Mouse (Mus musculus): ENCODE measurements around the gene Wbp1.
A peak's percentile ranks its signal among the peaks of the same experiment; 100 is the strongest.

The Wbp1 gene

GRCm38 (mm10) chr6:83120930-83121862 lies at the start of gene Wbp1:
Wbp1 (minus strand) TSS chr6:83121559.
- peak; percentile 98 for DNase-seq

- DNase-seq, result no peak
These were observed 49.7 kb upstream of the Wbp1 start for GRCm38 (mm10) chr6:83171063-83171462.

- DNase-seq, result no peak
These were observed 48.5 kb upstream of the Wbp1 start for GRCm38 (mm10) chr6:83169872-83170271.

- no peak for DNase-seq
These were observed 44.9 kb upstream of the Wbp1 start for GRCm38 (mm10) chr6:83166243-83166630.

GRCm38 (mm10) chr6:83165607-83166242 lies 44.4 kb upstream of the Wbp1 start, which contains the start of gene Dctn1:
Dctn1 (plus strand) TSS chr6:83165920.
- DNase-seq, result peak; percentile 97

GRCm38 (mm10) chr6:83165026-83165606 lies 43.8 kb upstream of the Wbp1 start:
- DNase-seq, result no peak

DNA sequence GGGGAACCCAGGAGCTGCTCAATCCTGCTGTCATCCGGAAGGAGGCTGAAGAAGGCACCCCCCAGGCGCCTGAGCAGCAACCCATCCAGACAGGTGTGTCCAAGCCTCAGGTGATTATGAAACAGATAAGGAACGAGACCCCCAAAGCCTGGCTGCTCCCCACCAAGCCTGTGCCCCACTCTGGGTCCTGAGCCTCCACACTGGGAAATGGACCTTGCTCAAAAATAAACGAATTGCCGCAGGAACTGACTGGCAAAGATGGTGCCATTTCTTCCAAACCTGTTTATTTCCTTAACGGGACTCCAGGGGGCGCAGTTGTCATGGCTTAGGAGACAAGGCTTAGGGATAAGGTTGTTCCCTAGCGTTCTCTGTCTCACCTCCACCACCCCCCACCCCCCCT lies 41.3 kb upstream of the Wbp1 start:
- DNase-seq, result peak; percentile 75

DNA sequence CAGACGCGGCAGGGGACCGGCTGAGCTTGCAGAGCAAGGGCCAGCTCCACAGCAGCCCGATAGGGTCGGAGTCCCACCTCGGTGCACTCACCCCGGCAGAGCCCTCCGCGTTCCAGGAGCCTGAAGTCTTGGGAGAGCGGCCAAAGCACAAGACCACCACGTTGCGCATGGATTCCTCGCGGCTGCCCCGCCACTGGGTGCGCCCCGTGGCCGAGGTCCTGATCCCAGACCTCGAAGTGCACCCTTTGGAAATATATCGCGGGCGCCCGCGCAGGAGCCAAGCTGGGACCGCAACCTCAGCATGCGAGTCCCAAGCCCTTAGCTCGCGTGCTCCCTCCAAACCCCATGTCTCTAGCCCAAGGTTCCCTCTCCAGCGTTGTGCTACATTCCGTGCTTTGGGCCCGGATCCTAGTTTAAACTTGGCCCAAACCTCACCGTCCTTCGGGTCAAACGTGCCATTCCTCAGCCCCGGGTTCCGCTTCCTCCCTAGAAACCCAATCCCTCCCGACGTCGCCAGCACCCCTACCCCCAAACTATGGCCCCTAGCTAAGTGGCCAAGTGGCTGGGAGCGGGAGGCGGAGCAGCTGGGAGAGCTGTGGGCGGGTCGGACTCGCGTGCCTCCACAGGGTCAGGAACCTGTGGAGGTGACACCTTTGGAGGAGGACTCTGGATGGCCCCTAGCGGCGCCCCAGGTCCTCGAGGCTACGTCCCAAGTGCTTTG lies 40.7 kb upstream of the Wbp1 start:
- DNase-seq, result peak; percentile 66

DNA sequence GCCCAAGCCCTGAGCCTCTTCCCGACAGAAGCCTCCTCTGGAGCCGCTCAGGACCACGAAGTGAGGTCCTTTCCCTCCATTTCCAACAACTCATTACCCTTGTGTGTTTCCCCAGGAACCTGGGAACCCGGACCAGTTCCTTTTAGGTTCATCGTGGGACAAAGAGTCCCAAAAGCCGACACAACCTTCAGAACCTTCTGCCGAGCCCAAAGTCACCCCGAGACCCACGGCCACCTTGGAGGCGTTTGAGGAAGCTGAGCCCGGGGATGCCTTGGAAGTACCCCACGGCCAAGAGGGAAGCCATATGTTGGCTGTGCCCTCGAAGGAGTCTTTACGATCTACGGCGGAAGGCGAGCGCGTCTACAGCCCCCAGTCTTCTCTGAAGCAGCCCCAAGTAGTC lies 40.1 kb upstream of the Wbp1 start:
- DNase-seq, result no peak

GRCm38 (mm10) chr6:83159456-83159855 lies 38.1 kb upstream of the Wbp1 start:
- DNase-seq, result peak; percentile 69

- DNase-seq, result peak; percentile 70
These were observed 34.9 kb upstream of the Wbp1 start, which contains the start of the genes Wdr54 and 1700003E16Rik for GRCm38 (mm10) chr6:83156259-83156684. Wdr54 (minus strand) TSS chr6:83156397. 1700003E16Rik (plus strand) TSS chr6:83156404.

- peak; percentile 33 for DNase-seq
These were observed 34.3 kb upstream of the Wbp1 start for GRCm38 (mm10) chr6:83155552-83156238.

DNA sequence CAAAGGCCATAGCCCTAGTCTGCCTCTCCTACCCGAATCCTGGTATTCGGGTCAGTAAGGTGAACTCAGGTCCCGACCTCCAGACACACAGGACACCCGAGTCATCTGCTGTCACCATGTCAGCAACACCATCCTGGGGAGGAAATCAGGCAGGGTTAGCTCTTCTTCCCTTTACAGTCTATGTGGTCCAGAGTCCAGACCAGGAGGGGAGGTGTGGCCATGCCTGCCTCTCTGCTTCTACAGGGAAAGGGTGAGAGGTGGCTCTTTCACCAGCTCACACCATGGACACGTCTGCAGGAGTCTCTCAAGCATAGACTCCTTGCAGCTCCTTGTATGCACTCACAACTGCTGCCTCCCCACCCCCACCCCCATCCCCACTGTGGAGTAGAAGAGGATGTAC lies 32.1 kb upstream of the Wbp1 start:
- no peak for DNase-seq

DNA sequence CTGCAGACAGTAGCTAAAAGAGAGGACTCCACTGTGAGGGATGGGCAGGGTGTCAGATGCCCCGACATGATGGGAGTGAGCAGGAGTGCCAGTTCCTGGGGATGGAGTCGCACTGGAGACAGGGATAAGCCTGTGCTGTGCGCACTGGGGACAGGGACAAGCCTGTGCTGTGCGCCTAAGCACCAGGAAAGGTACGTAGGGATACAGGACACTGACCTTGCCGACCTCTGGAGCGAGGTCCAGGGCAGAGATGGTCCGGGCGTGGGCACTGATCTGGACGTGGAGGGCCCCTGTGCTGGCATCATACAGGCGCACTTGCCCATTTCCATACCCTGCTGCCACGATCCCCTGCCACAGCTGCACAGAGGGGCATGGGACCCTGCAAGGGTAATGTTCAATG lies 31.7 kb upstream of the Wbp1 start:
- DNase-seq, result no peak

GRCm38 (mm10) chr6:83151721-83152120 lies 30.4 kb upstream of the Wbp1 start:
- DNase-seq, result no peak

GRCm38 (mm10) chr6:83147280-83147679 lies 25.9 kb upstream of the Wbp1 start:
- DNase-seq, result no peak

GRCm38 (mm10) chr6:83145805-83146204 lies 24.4 kb upstream of the Wbp1 start:
- DNase-seq, result no peak

GRCm38 (mm10) chr6:83145209-83145608 lies 23.9 kb upstream of the Wbp1 start:
- DNase-seq, result no peak

DNA sequence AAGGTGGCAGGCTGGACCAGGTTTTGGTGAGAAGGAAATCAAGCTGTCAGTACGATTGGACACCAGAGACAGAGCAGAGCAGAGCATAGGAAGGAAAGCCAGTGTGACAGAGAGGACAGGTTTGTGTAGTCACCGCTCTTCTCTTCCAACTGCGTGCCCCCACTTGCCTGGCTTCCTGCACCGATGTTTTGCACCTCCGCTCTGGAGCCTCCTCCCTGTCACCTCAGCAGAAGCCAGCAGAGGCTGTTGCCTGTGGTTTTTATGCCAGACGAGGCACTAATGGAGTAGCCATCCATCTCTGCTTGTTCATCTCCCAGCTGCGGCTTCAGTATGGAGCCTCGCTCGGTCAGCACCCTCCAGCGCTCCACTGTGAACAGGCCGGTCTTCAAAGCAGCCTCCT lies 21.5 kb upstream of the Wbp1 start:
- no peak for DNase-seq

DNA sequence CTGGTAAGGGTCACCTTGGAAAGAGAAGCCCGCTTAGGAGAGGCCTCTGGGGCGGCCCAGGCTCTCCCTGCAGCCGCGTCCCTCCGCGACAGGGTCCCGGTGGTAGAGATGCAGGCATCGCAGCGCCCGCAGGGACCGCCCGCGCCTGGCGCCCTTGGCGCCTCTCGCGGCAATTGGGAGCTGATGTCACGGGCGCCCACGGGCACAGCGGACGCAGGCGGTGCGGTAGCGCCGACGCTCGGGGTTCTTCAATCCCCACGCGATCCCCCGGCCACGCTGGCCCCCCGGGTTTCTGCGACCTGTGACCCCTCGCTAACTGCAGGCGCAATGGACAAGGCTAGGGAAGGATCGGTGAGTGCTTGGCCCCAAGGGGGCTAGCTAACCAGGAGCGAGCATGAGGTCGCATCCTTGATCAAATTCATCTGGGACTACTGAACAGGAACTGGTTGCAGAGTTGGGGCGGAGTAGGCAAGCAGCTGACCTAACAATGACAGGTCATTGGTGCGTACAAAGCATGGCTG lies 20.9 kb upstream of the Wbp1 start:
- no peak for DNase-seq

DNA sequence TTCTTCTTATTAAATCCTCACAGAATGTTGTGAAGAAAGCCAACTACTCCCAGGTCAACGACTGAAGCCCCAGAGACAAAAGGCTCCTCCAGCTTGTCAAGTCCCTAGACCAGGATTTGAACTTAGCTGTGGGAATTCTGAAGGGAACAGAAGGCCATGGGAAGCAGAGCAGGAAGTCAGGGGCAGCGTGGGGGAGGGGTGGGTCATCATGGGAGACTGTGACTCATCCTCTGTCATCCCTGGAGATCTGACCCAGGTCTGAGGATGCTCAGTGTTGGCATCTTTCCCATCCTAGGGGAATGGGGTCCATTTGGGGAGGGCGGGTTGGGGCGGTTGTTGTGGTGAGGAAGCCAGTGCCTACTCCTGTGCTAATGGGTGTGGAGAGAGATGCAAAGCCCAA lies 20.3 kb upstream of the Wbp1 start:
- DNase-seq, result peak; percentile 46

DNA sequence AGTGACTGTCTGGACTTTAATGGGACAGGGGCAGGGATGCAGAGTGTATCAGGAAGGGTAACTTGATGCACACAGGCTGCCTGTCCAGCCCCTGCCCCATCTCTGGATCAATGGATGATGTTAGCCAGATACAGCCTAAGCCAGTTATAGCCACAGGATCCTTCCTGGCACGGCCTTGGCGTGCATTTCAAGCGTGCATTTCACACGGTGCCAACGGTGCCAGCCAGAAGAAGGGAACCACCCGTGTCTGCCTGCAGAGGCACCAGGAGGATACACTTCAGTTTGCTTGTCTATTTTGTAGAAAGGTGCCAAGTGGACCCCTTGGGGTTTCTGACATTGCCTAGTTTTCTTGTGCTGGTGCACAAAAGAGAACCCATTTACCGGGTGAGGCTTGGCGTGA lies 18.7 kb upstream of the Wbp1 start:
- no peak for DNase-seq
